ENCODE assay signal across 8 mouse cellular contexts in genomic region chr3:27237226-27237625, GRCm38 (mm10). TPM values are rescaled to one million over a fixed set of nuclear protein-coding genes. Genes with fewer than 3 reads are reported as not detected.
DNase-seq lines count a peak whose midpoint lies in the region; ATAC-seq and TF ChIP-seq lines count a peak whose summit lies in the region.

No protein-coding gene starts in this region.

- TF ChIP-seq EP300 in MEL (IDR thresholded peaks at IDR 0.05; ENCODE audit: low read depth in 1 of 2, low read length in 2 of 2): no peak

- H3K9ac ChIP-seq in midbrain, embryonic 11.5 days (ENCODE audit: low read length): no peak overlapping the region
- H3K9ac ChIP-seq in midbrain, embryonic 16.5 days (ENCODE audit: low read depth, low read length): no peak overlapping the region
- no peak overlapping the region for H3K9ac ChIP-seq in MEL (ENCODE audit: control insufficient read depth, low read depth, low read length, poor library complexity, severe bottlenecking)
- no peak overlapping the region for H3K9ac ChIP-seq in midbrain, postnatal 0 days (replicated peaks; ENCODE audit: low read length, poor library complexity, severe bottlenecking)

- no peak overlapping the region for H3K27ac ChIP-seq in midbrain, embryonic 11.5 days (ENCODE audit: low read depth, low read length)
- H3K27ac ChIP-seq in midbrain, embryonic 16.5 days (ENCODE audit: low read length): no peak overlapping the region
- H3K27ac ChIP-seq in MEL (ENCODE audit: control insufficient read depth, low read depth, low read length): no peak overlapping the region
- 0 out of 2 replicates have a peak overlapping the region, but pooled peaks have one; percentile 19 for H3K27ac ChIP-seq in layer of hippocampus, adult 2 months
- H3K27ac ChIP-seq in midbrain, postnatal 0 days (ENCODE audit: low read depth, low read length): no peak overlapping the region

- TF ChIP-seq POLR2A in MEL (IDR thresholded peaks at IDR 0.05; ENCODE audit: control insufficient read depth in 1 of 2, insufficient read depth in 1 of 2, low read depth in 1 of 2, low read length in 2 of 2, poor library complexity in 1 of 2): no peak

- peak; percentile 8 to 88 (median 68); a peak in 4 of 6 replicates for TF ChIP-seq CTCF in MEL (IDR thresholded peaks at IDR 0.05 in 2 of 3, conservative IDR thresholded peaks at IDR 0.05 in 1 of 3; ENCODE audit: control insufficient read depth in 1 of 3, insufficient read depth in 1 of 3, low read depth in 2 of 3, low read length in 3 of 3, poor library complexity in 1 of 3, severe bottlenecking in 1 of 3)
- peak; percentile 92 for TF ChIP-seq CTCF in layer of hippocampus, adult 2 months (conservative IDR thresholded peaks at IDR 0.05)
- TF ChIP-seq CTCF in midbrain, postnatal 0 days (IDR thresholded peaks at IDR 0.05): peak; percentile 75

- TF ChIP-seq RAD21 in MEL (IDR thresholded peaks at IDR 0.05; ENCODE audit: low read depth, low read length): peak; percentile 91

- H3K9me3 ChIP-seq in midbrain, embryonic 11.5 days (ENCODE audit: control insufficient read depth, low read length): no peaks in the 10 kb centered on the region
- no peaks in the 10 kb centered on the region for H3K9me3 ChIP-seq in midbrain, embryonic 16.5 days (replicated peaks; ENCODE audit: control insufficient read depth, low read length, poor library complexity, severe bottlenecking)
- H3K9me3 ChIP-seq in MEL (replicated peaks; ENCODE audit: insufficient read depth, low read length): no peaks in the 10 kb centered on the region
- no peaks in the 10 kb centered on the region for H3K9me3 ChIP-seq in midbrain, postnatal 0 days (ENCODE audit: low read length)

- ATAC-seq in midbrain, embryonic 11.5 days (ENCODE audit: low FRiP score): peak; percentile 62; the same call in 1 of the 2 replicates
- ATAC-seq in midbrain, embryonic 16.5 days: no peak
- ATAC-seq in granulocyte monocyte progenitor cell, adult 5-6 weeks (replicated peaks; ENCODE audit: poor library complexity, severe bottlenecking): peak; percentile 76
- ATAC-seq in midbrain, postnatal 0 days (ENCODE audit: low FRiP score): 0 out of 2 replicates have a peak, but pooled peaks have one; percentile 60

- H3K79me2 ChIP-seq in MEL (ENCODE audit: control insufficient read depth, insufficient read depth, low read length, poor library complexity): no peaks in the 10 kb centered on the region

- 18% methylated on average over 2 of the region's 2 CpGs for WGBS in midbrain, embryonic 11.5 days
- WGBS in midbrain, embryonic 16.5 days: 17% methylated on average over 2 of the region's 2 CpGs
- 27% methylated on average over 2 of the region's 2 CpGs for WGBS in midbrain, postnatal 0 days

- DNase-seq in midbrain, embryonic 11.5 days (ENCODE audit: low spot score, missing footprints): peak; percentile 85
- peak; percentile 70 for DNase-seq in MEL (ENCODE audit: low read depth, low spot score)
- DNase-seq in c-Kit-positive CD71-negative TER-119-negative erythroid progenitor cells, embryonic 14.5 days (ENCODE audit: low read depth): peak; percentile 41
- peak; percentile 64 to 66 for DNase-seq in layer of hippocampus, adult 2 months (ENCODE audit: low spot score in 2 of 2)
- peak; percentile 69 for DNase-seq in midbrain, postnatal 0 days (ENCODE audit: low spot score)
- DNase-seq in right cerebral cortex, postnatal 25 days: no peak

- H3K4me1 ChIP-seq in midbrain, embryonic 11.5 days (ENCODE audit: control insufficient read depth, insufficient read depth, low read length): no peaks in the 10 kb centered on the region
- no peaks in the 10 kb centered on the region for H3K4me1 ChIP-seq in midbrain, embryonic 16.5 days (ENCODE audit: control insufficient read depth, insufficient read depth, low read length)
- 0 out of 4 replicates have a peak, but pooled peaks cover 0 to 2% of the 10 kb centered on the region in 2 experiments for H3K4me1 ChIP-seq in MEL (ENCODE audit: control insufficient read depth in 1 of 2, insufficient read depth in 2 of 2, low read length in 2 of 2)
- no peaks in the 10 kb centered on the region for H3K4me1 ChIP-seq in midbrain, postnatal 0 days (ENCODE audit: insufficient read depth, low read length)

- H3K27me3 ChIP-seq in midbrain, embryonic 11.5 days (ENCODE audit: control insufficient read depth, insufficient read depth, low read length): no peaks in the 10 kb centered on the region
- H3K27me3 ChIP-seq in midbrain, embryonic 16.5 days (ENCODE audit: control insufficient read depth, insufficient read depth, low read depth, low read length): no peaks in the 10 kb centered on the region
- H3K27me3 ChIP-seq in MEL (ENCODE audit: control insufficient read depth in 1 of 2, insufficient read depth in 2 of 2, low read length in 2 of 2): no peaks in the 10 kb centered on the region
- H3K27me3 ChIP-seq in midbrain, postnatal 0 days (ENCODE audit: insufficient read depth, low read length): no peaks in the 10 kb centered on the region

- no peak overlapping the region for H3K4me2 ChIP-seq in midbrain, embryonic 11.5 days
- no peak overlapping the region for H3K4me2 ChIP-seq in midbrain, embryonic 16.5 days (ENCODE audit: low read length)
- no peak overlapping the region for H3K4me2 ChIP-seq in midbrain, postnatal 0 days (ENCODE audit: low read depth, low read length, poor library complexity, severe bottlenecking)

- H3K4me3 ChIP-seq in midbrain, embryonic 11.5 days (ENCODE audit: low read depth, low read length): no peak overlapping the region
- no peak overlapping the region for H3K4me3 ChIP-seq in midbrain, embryonic 16.5 days (ENCODE audit: low read depth, low read length)
- no peak overlapping the region for H3K4me3 ChIP-seq in MEL (ENCODE audit: control insufficient read depth in 1 of 2, insufficient read depth in 1 of 2, low read depth in 2 of 2, low read length in 2 of 2)
- H3K4me3 ChIP-seq in layer of hippocampus, adult 2 months: no peak overlapping the region
- no peak overlapping the region for H3K4me3 ChIP-seq in midbrain, postnatal 0 days (ENCODE audit: low read depth, low read length)

- no peaks in the 10 kb centered on the region for H3K36me3 ChIP-seq in midbrain, embryonic 11.5 days (ENCODE audit: control insufficient read depth, insufficient read depth, low read length)
- peaks cover 5% of the 10 kb centered on the region; the same call in 1 of the 2 replicates for H3K36me3 ChIP-seq in midbrain, embryonic 16.5 days (ENCODE audit: control insufficient read depth, insufficient read depth, low read length)
- H3K36me3 ChIP-seq in MEL (ENCODE audit: control insufficient read depth in 1 of 2, insufficient read depth in 2 of 2, low read length in 2 of 2): no peaks in the 10 kb centered on the region; a peak in 1 of 4 replicates
- H3K36me3 ChIP-seq in midbrain, postnatal 0 days (ENCODE audit: insufficient read depth, low read length): peaks cover 11% of the 10 kb centered on the region

TF ChIP-seq in MEL, 35 proteins besides CTCF, POLR2A, EP300 and RAD21:
- TF ChIP-seq MEF2A (IDR thresholded peaks at IDR 0.05; ENCODE audit: extremely low read depth, insufficient replicate concordance, low read depth, low read length, poor library complexity, severe bottlenecking): no peak
- TF ChIP-seq ZNF384 (IDR thresholded peaks at IDR 0.05; ENCODE audit: low read depth, low read length): peak; percentile 64
- TF ChIP-seq ZC3H11A (IDR thresholded peaks at IDR 0.05; ENCODE audit: low read depth, low read length): peak; percentile 75
- TF ChIP-seq SMC3 (IDR thresholded peaks at IDR 0.05; ENCODE audit: low read depth, low read length): peak; percentile 78
- TF ChIP-seq MYC (IDR thresholded peaks at IDR 0.05; ENCODE audit: low read depth, low read length): 0 out of 2 replicates have a peak, but pooled peaks have one; percentile 29
- TF ChIP-seq GATA1 (IDR thresholded peaks at IDR 0.05; ENCODE audit: low read depth, low read length): no peak

RNA-seq across cellular contexts. Expression of gene Nceh1, which starts 54.5 kb away (rescaled TPM):
- 4.1 and 4.4 TPM in 2 replicates for polyA plus RNA-seq in midbrain, embryonic 11.5 days (2014; fragmentation: Nextera tagmentation; extraction: Ambion mirVana)
- polyA plus RNA-seq in midbrain, embryonic 16.5 days (2015; fragmentation: Nextera tagmentation; extraction: Ambion mirVana): 16.1 and 18.2 TPM in 2 replicates
- 8.2 and 9.7 TPM in 2 replicates for total RNA-seq in MEL (2012; rRNA removed)
- polyA plus RNA-seq in MEL (2012; ENCODE audit: insufficient read depth in 1 of 2, insufficient read length in 2 of 2, low read depth in 1 of 2, low replicate concordance in 2 of 2, missing spikeins in 1 of 2): 1 to 10 TPM in 1 of 2 experiments, not detected in 1; 9.3 TPM
- 9.9 and 14.0 TPM in 2 replicates for total RNA-seq in granulocyte monocyte progenitor cell, adult 5-6 weeks (2014; fragmentation: Nextera tagmentation)
- 16.8 and 17.7 TPM in 2 replicates for total RNA-seq in granulocyte monocyte progenitor cell, adult 5-6 weeks (2017)
- total RNA-seq in layer of hippocampus, adult 2 months (2021): 100 to 1,000 TPM; 108 to 115 TPM
- 33.6 and 34.0 TPM in 2 replicates for total RNA-seq in midbrain, postnatal 0 days (2014; rRNA removed)
- 30.2 and 33.4 TPM in 2 replicates for polyA plus RNA-seq in midbrain, postnatal 0 days (2015; fragmentation: Nextera tagmentation; extraction: Ambion mirVana)
